Comparison of ENCODE assay signal across 17 mouse cellular contexts in genomic region chr8:123954246-123954645, GRCm38 (mm10). TPM values are rescaled to one million over a fixed set of nuclear protein-coding genes. Genes with fewer than 3 reads are reported as not detected.
"Had no signal": no experiment of that assay in that cellular context is flagged by ENCODE, and none has a peak within 500 bp of the region (broad histone marks: within the 10 kb centered on the region; RNA-seq: fewer than 3 reads in every experiment).

No protein-coding gene starts in this region.

- H3K9me3 ChIP-seq: lung, embryonic 15.5 days; megakaryocyte, embryonic 14.5 days; midbrain, embryonic 13.5 days; midbrain, embryonic 15.5 days; neural tube, embryonic 12.5 days had no signal

- DNase-seq: lung, adult 2 months; lung, postnatal 14 days; lung, postnatal 36 days; right cerebral cortex, postnatal 14 days; thymus, adult 18-20 months; thymus, postnatal 14 days; thymus, postnatal 36 days had no signal

- H3K27ac ChIP-seq: liver, embryonic 14.5 days; lung, embryonic 15.5 days; macrophage; midbrain, embryonic 13.5 days; midbrain, embryonic 15.5 days; neural tube, embryonic 12.5 days had no signal

- H3K27me3 ChIP-seq: lung, embryonic 15.5 days; megakaryocyte, embryonic 14.5 days; midbrain, embryonic 13.5 days; midbrain, embryonic 15.5 days; neural tube, embryonic 12.5 days had no signal

- H3K9ac ChIP-seq: liver, embryonic 14.5 days; lung, embryonic 15.5 days; midbrain, embryonic 13.5 days; midbrain, embryonic 15.5 days; neural tube, embryonic 12.5 days had no signal

- H3K4me2 ChIP-seq: liver, embryonic 11.5 days; lung, embryonic 15.5 days; midbrain, embryonic 11.5 days; midbrain, embryonic 13.5 days; midbrain, embryonic 15.5 days; neural tube, embryonic 12.5 days had no signal

- ATAC-seq: lung, postnatal 0 days; midbrain, embryonic 13.5 days; midbrain, embryonic 15.5 days had no signal

- H3K4me3 ChIP-seq: lung, embryonic 15.5 days; megakaryocyte, embryonic 14.5 days; midbrain, embryonic 13.5 days; midbrain, embryonic 15.5 days; neural tube, embryonic 12.5 days had no signal

RNA-seq across cellular contexts. Expression of gene Acta1, which starts 59.7 kb away (rescaled TPM):
- polyA plus RNA-seq: macrophage; midbrain, embryonic 11.5 days had no signal
